Mouse (Mus musculus) limb, embryonic 13.5 days (tissue): Measurements from ENCODE around the gene Cnnm2. TPM values are rescaled to one million over a fixed set of nuclear protein-coding genes. Genes with fewer than 3 reads are reported as not detected.

Experiments used
- ATAC-seq: fragments of 200-750 bp; cut with Nextera tagmentation; 2 replicates; pipeline ENCODE4 v1.8.0; 2017; ENCODE audit warnings: low read depth, moderate number of reproducible peaks, moderate TSS enrichment; ENCODE audit not compliant: low FRiP score
- H3K27ac ChIP-seq: fragments of 300-500 bp; sonication (generic); 2 replicates; pipeline ENCODE4 v1.5.1; 2015; ENCODE audit warnings: inconsistent platforms, mild to moderate bottlenecking, moderate library complexity
- H3K27me3 ChIP-seq: fragments of 300-500 bp; sonication (generic); 2 replicates; pipeline ENCODE4 v1.6.1; 2015; ENCODE audit warnings: mild to moderate bottlenecking, inconsistent platforms
- H3K36me3 ChIP-seq: fragments of 300-500 bp; sonication (generic); 2 replicates; pipeline ENCODE4 v1.6.1; 2015; ENCODE audit warnings: inconsistent platforms, mild to moderate bottlenecking, moderate library complexity
- H3K4me1 ChIP-seq: fragments of 300-500 bp; sonication (generic); 2 replicates; pipeline ENCODE4 v1.6.1; 2015; ENCODE audit warnings: inconsistent platforms
- H3K4me2 ChIP-seq: fragments of 300-500 bp; sonication (generic); replicated peaks from 2 replicates; pipeline ENCODE4 v1.6.1; 2015; ENCODE audit warnings: inconsistent platforms, mild to moderate bottlenecking, moderate library complexity
- H3K4me3 ChIP-seq: fragments of 300-500 bp; sonication (generic); 2 replicates; pipeline ENCODE4 v1.5.1; 2015; ENCODE audit warnings: moderate library complexity, mild to moderate bottlenecking, inconsistent platforms
- H3K9ac ChIP-seq: fragments of 300-500 bp; sonication (generic); 2 replicates; pipeline ENCODE4 v1.6.1; 2015; ENCODE audit warnings: mild to moderate bottlenecking, inconsistent platforms
- H3K9me3 ChIP-seq: fragments of 300-500 bp; sonication (generic); 2 replicates; pipeline ENCODE4 v1.6.1; 2016; ENCODE audit warnings: inconsistent platforms
- WGBS: fragments of 180-500 bp; shearing (Covaris S2); methylation state at CpG from one replicate; pipeline ENCODE4 v1.1.7; 2015; 5-methylcytosine and 5-hydroxymethylcytosine counted together
- polyA plus RNA-seq: library from polyadenylated mRNA; unstranded; fragments of >200 nt; fragmentation: Nextera tagmentation; extraction: Ambion mirVana; gene quantifications from 2 replicates; pipeline ENCODE4 v1.2.1, GENCODE M21; 2015

The Cnnm2 gene
- polyA plus RNA-seq, 1 experiment from 2014 or later, result 4.1 TPM

- Histone ChIP-seq H3K36me3 (peaks cover 13% of the 10 kb centered on the region; the same call in 1 of the 2 replicates), H3K4me1 (0 out of 2 replicates have a peak, but pooled peaks cover 3% of the 10 kb centered on the region), H3K4me2 (no peak overlapping the region), H3K4me3 (no peak overlapping the region), H3K27me3 (no peaks in the 10 kb centered on the region), H3K9me3 (no peaks in the 10 kb centered on the region), H3K27ac (no peak overlapping the region), H3K9ac (no peak overlapping the region)
- ATAC-seq, result no peak
- WGBS, result 81% methylated on average over 6 of the region's 6 CpGs
Observed at GRCm38 (mm10) chr19:46920571-46920970, 159.2 kb downstream of the Cnnm2 start.

DNA sequence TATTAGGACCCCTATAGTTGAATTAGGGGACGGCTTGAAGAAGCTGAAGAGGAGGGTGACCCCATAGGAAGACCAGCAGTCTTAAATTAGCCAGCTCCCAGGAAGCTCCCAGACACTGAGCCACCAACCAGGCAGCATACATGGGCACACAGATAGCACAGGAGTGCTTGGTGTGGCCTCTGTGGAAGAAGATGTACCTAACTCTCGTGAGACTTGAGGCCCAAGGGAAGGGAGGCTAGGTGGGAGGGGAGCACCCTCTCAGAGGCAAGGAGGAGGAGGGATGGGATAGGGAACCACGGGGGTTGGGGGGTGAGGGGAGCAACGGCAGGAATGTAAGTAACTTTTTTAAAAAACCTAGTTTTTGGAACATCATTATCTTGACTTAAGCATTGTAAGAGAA, 165.0 kb downstream of the Cnnm2 start:
- Histone ChIP-seq H3K4me2 (no peak overlapping the region), H3K4me3 (no peak overlapping the region), H3K9me3 (no peaks in the 10 kb centered on the region), H3K27ac (no peak overlapping the region; the same call in 1 of the 2 replicates), H3K4me1 (peaks cover 22% of the 10 kb centered on the region), H3K9ac (no peak overlapping the region), H3K27me3 (no peaks in the 10 kb centered on the region), H3K36me3 (peaks cover 8% of the 10 kb centered on the region; the same call in 1 of the 2 replicates)
- no peak for ATAC-seq
- 62% methylated on average over 4 of the region's 4 CpGs for WGBS

DNA sequence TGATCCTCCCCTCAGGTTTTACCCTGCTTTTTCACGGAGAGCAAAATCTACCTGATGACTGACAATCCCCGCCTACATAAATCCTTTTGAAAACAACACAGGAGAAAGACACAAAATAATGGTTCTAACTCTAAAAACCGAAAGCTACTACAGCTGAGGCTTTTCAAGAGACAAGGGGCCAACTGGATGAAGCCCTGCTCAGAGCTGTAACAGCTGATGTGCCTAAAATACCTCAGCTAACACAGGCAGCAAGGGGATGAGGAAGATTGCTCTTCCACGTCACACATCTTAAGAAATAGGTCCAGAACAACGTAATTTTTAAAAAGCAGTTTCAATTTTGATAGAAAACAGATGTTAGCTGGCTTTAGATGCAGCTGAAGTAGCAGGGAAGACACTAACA, 165.6 kb downstream of the Cnnm2 start:
- Histone ChIP-seq H3K27me3 (no peaks in the 10 kb centered on the region), H3K4me3 (no peak overlapping the region), H3K4me1 (peaks cover 22% of the 10 kb centered on the region), H3K36me3 (peaks cover 8% of the 10 kb centered on the region; the same call in 1 of the 2 replicates), H3K9me3 (no peaks in the 10 kb centered on the region), H3K27ac (no peak overlapping the region), H3K4me2 (no peak overlapping the region), H3K9ac (no peak overlapping the region)
- 46% methylated on average over 5 of the region's 5 CpGs for WGBS
- no peak for ATAC-seq

DNA sequence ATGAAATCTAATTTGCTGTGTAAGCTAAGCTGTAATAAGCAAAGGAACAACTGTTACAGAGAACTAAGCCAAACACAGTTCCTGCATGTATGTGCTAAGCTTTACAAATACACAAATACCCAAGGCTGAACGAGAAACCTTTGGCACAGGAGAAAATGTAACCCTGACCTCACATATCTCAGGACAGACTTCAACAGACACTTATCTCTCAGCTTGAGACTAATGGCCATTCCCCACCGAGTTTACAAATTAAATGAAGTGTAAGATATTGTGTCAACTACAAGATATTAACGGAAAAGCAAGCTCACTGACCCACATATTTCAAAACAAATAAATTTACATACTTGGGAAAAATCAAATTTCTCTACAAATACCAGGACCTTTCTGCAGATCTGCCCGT, 166.7 kb downstream of the Cnnm2 start:
- no peak overlapping the region for H3K9ac ChIP-seq
- H3K4me2 ChIP-seq, result no peak overlapping the region
- ATAC-seq, result no peak
- no peak overlapping the region for H3K27ac ChIP-seq
- no peaks in the 10 kb centered on the region for H3K27me3 ChIP-seq
- WGBS, result 71% methylated on average over 4 of the region's 4 CpGs
- peaks cover 22% of the 10 kb centered on the region for H3K4me1 ChIP-seq
- no peak overlapping the region for H3K4me3 ChIP-seq
- peaks cover 5% of the 10 kb centered on the region; the same call in 1 of the 2 replicates for H3K36me3 ChIP-seq
- no peaks in the 10 kb centered on the region for H3K9me3 ChIP-seq

GRCm38 (mm10) chr19:46929044-46929587, 167.7 kb downstream of the Cnnm2 start:
- Histone ChIP-seq H3K9ac (no peak overlapping the region), H3K36me3 (no peaks in the 10 kb centered on the region), H3K4me1 (peaks cover 22% of the 10 kb centered on the region), H3K27me3 (no peaks in the 10 kb centered on the region), H3K4me2 (peak overlapping the region; percentile 16; the same call in 1 of the 2 replicates), H3K27ac (peak overlapping the region; percentile 28; the same call in 1 of the 2 replicates), H3K9me3 (no peaks in the 10 kb centered on the region), H3K4me3 (no peak overlapping the region)
- WGBS, result 32% methylated on average over 6 of the region's 6 CpGs
- peak; percentile 59; the same call in 1 of the 2 replicates for ATAC-seq

Other genes with a start within 250 kb of the Cnnm2 start
- 178 and 183 TPM in 2 replicates for gene Arl3, start 188.4 kb upstream of the Cnnm2 start, polyA plus RNA-seq
- gene Sfxn2, start 188.2 kb upstream of the Cnnm2 start, polyA plus RNA-seq, result 27.8 and 28.1 TPM in 2 replicates
- gene Wbp1l, start 162.5 kb upstream of the Cnnm2 start, polyA plus RNA-seq, result 47.7 and 49.9 TPM in 2 replicates
- gene Cyp17a1, start 88.4 kb upstream of the Cnnm2 start, polyA plus RNA-seq, result 0.05 TPM in 1 of 2 replicates, not detected in the other
- 15.7 and 18.1 TPM in 2 replicates for gene Borcs7, start 71.7 kb upstream of the Cnnm2 start, polyA plus RNA-seq
- gene As3mt, start 54.1 kb upstream of the Cnnm2 start, polyA plus RNA-seq, result 38.3 and 38.5 TPM in 2 replicates